Mouse (Mus musculus): ENCODE data around the gene Acr. TPM values are rescaled to one million over a fixed set of nuclear protein-coding genes. Genes with fewer than 3 reads are reported as not detected.

The Acr gene
- total RNA-seq, 4 experiments from 2014 or later: 0.51 TPM; not detected in 3

GRCm38 (mm10) chr15:89622312-89622958 lies 54.3 kb downstream of the Acr start:
- no peak for DNase-seq (ENCODE audit: low spot score in 2 of 2)

DNA sequence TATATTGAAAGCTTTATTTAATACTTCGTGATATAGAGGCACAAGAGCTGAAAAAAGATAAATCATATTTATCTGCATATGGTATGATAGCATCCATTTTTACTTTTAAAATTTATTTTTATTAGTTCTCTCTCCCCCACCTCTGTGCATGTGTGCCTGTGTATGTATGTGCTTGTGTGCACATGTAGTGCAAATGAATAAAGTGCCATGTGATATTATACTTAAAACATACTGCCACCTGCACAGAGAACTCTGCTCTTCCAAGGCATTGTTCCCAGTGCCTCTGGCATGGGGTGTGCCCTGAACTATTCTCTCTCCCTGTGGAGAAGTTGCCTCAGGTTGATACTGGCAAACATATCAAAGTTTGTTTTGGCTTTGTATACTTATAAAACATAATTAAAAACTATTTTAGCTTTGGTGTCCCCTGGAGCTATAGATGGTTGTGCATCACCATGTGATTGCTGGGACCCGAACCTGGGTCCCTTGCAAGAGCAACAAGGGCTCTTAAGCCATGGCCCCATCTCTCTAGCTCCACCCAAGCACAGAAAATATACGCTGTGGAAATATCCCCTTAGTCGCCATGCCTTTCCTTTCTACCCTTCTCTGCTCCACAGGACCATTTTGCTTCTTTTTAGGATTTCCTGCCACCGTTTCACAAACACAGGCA lies 55.0 kb downstream of the Acr start:
- DNase-seq (ENCODE audit: low spot score in 2 of 2): no peak

GRCm38 (mm10) chr15:89623626-89623959 lies 55.5 kb downstream of the Acr start:
- DNase-seq (ENCODE audit: low spot score in 2 of 2): peak in 1 of 2 experiments; percentile 20

Other genes starting within 250 kb of the Acr start
- not detected for gene Adm2, start 245.6 kb upstream of the Acr start, total RNA-seq (2022)
- not detected for gene Miox, start 233.9 kb upstream of the Acr start, total RNA-seq (2022)
- gene Lmf2, start 212.7 kb upstream of the Acr start, total RNA-seq (2022): 10 to 100 TPM; 10.8 to 16.9 (median 13.5) TPM
- gene Ncaph2, start 212.6 kb upstream of the Acr start, total RNA-seq (2022): 10 to 100 TPM; 43.4 to 46.6 (median 45.1) TPM
- gene Sco2, start 194.5 kb upstream of the Acr start, total RNA-seq (2022): 10 to 100 TPM; 13.1 to 15.5 (median 14.1) TPM
- under 1 TPM; 0.34 to 0.51 (median 0.47) TPM for gene Tymp, start 191.3 kb upstream of the Acr start, total RNA-seq (2022)
- 1 to 10 TPM in 1 of 4 experiments, under 1 TPM in 2, not detected in 1; 0.41 to 1.5 (median 0.72) TPM for gene Odf3b, start 189.0 kb upstream of the Acr start, total RNA-seq (2022)
- not detected for gene Klhdc7b, start 183.4 kb upstream of the Acr start, total RNA-seq (2022)
- not detected for gene Syce3, start 157.8 kb upstream of the Acr start, total RNA-seq (2022)
- 100 to 1,000 TPM; 220 to 274 (median 238) TPM for gene Cpt1b, start 142.5 kb upstream of the Acr start, total RNA-seq (2022)
- gene C730034F03Rik, start 138.7 kb upstream of the Acr start, total RNA-seq (2022): under 1 TPM in 3 of 4 experiments, not detected in 1; 0.27 to 0.61 (median 0.31) TPM
- gene Gm44502, start 138.6 kb upstream of the Acr start, total RNA-seq (2022): 1 to 10 TPM in 2 of 4 experiments, under 1 TPM in 2; 0.81 to 2.2 (median 1.0) TPM
- gene Chkb, start 138.4 kb upstream of the Acr start, total RNA-seq (2022): 10 to 100 TPM; 23.3 to 25.8 (median 25.1) TPM
- under 1 TPM in 3 of 4 experiments, not detected in 1; 0.10 to 0.65 (median 0.56) TPM for gene Mapk8ip2, start 114.4 kb upstream of the Acr start, total RNA-seq (2022)
- gene Arsa, start 90.9 kb upstream of the Acr start, total RNA-seq (2022): 1 to 10 TPM; 1.7 to 3.9 (median 2.8) TPM
- gene Shank3, start 68.7 kb upstream of the Acr start, total RNA-seq (2022): 10 to 100 TPM in 2 of 4 experiments, 1 to 10 TPM in 2; 5.9 to 11.7 (median 8.8) TPM
- gene Rabl2, start 23.6 kb downstream of the Acr start, total RNA-seq (2022): 1 to 10 TPM; 2.2 to 3.0 (median 2.6) TPM

All from gastrocnemius, adult 8-10 months (tissue).